Mouse (Mus musculus) small intestine, adult 2 months (tissue): ENCODE results near the gene Wdfy4. TPM values are rescaled to one million over a fixed set of nuclear protein-coding genes. Genes with fewer than 3 reads are reported as not detected.

Source experiments
- H3K27ac ChIP-seq: fragments of 200-500 bp; 2 replicates; pipeline ENCODE4 v1.5.1; 2012; ENCODE audit warnings: low read depth, low read length, control low read depth, inconsistent platforms; ENCODE audit not compliant: insufficient read depth
- H3K27me3 ChIP-seq: fragments of 200-500 bp; 2 replicates; pipeline ENCODE4 v1.6.1; 2012; ENCODE audit warnings: mild to moderate bottlenecking, moderate library complexity, low read length, inconsistent platforms; ENCODE audit not compliant: control insufficient read depth, insufficient read depth
- H3K36me3 ChIP-seq: fragments of 200-500 bp; 2 replicates; pipeline ENCODE4 v1.6.1; 2012; ENCODE audit warnings: mild to moderate bottlenecking, low read length, control low read depth, inconsistent platforms; ENCODE audit not compliant: control insufficient read depth, insufficient read depth
- H3K4me1 ChIP-seq: fragments of 200-500 bp; 2 replicates; pipeline ENCODE4 v1.6.1; 2012; ENCODE audit warnings: low read length, inconsistent platforms, mixed read lengths; ENCODE audit not compliant: control insufficient read depth, insufficient read depth, insufficient read length
- H3K4me3 ChIP-seq: fragments of 200-500 bp; 2 replicates; pipeline ENCODE4 v1.5.1; 2012; ENCODE audit warnings: low read depth, mild to moderate bottlenecking, control low read depth, inconsistent platforms, low read length, moderate library complexity
- CTCF ChIP-seq: fragments of 200-500 bp; IDR thresholded peaks from 2 replicates; pipeline ENCODE4 v1.5.1; 2012; ENCODE audit warnings: low read depth, mild to moderate bottlenecking, control low read depth, inconsistent platforms, low read length, moderate library complexity, mixed read lengths; ENCODE audit not compliant: insufficient replicate concordance, insufficient read length; ENCODE audit errors: extremely low read depth
- POLR2A ChIP-seq: fragments of 200-500 bp; IDR thresholded peaks from 2 replicates; pipeline ENCODE4 v1.6.1; 2012; ENCODE audit warnings: low read depth, mild to moderate bottlenecking, control low read depth, inconsistent platforms, low read length, moderate library complexity
- WGBS: fragments of 180-500 bp; shearing (Covaris S2); methylation state at CpG from one replicate; pipeline ENCODE4 v1.1.7; 2018; 5-methylcytosine and 5-hydroxymethylcytosine counted together
- polyA plus RNA-seq: library from polyadenylated mRNA; depleted of rRNA; stranded (reverse); fragments of >200 nt; gene quantifications from 2 replicates; pipeline ENCODE4 v1.2.3, GENCODE M21; 2012; rRNA removed

Gene Wdfy4
- polyA plus RNA-seq, result 2.4 and 4.8 TPM in 2 replicates

- peak within 1 kb of the TSS; percentile 57 for H3K4me3 ChIP-seq
- H3K27ac ChIP-seq, result peak within 1 kb of the TSS; percentile 49
- no peaks in the 10 kb centered on the region for H3K4me1 ChIP-seq
- no peaks in the 10 kb centered on the region for H3K36me3 ChIP-seq
- 74% methylated on average over 11 of the region's 11 CpGs for WGBS
- no peaks in the 10 kb centered on the region for H3K27me3 ChIP-seq
- TF ChIP-seq POLR2A, result no peak
- TF ChIP-seq CTCF, result no peak
Observed at GRCm38 (mm10) chr14:33185068-33185800, at the start of gene Wdfy4. Wdfy4 (minus strand) TSS chr14:33185508.

GRCm38 (mm10) chr14:33232048-33232447 lies 46.7 kb upstream of the Wdfy4 start:
- no peak overlapping the region for H3K27ac ChIP-seq
- no peaks in the 10 kb centered on the region for H3K4me1 ChIP-seq
- H3K4me3 ChIP-seq, result no peak overlapping the region
- TF ChIP-seq CTCF, result no peak
- TF ChIP-seq POLR2A, result no peak
- no peaks in the 10 kb centered on the region for H3K27me3 ChIP-seq
- no peaks in the 10 kb centered on the region for H3K36me3 ChIP-seq
- WGBS, result 56% methylated on average over 5 of the region's 5 CpGs

- no peak overlapping the region for H3K27ac ChIP-seq
- H3K27me3 ChIP-seq, result no peaks in the 10 kb centered on the region
- 68% methylated on average over 3 of the region's 3 CpGs for WGBS
- no peak for TF ChIP-seq POLR2A
- no peak for TF ChIP-seq CTCF
- H3K4me3 ChIP-seq, result no peak overlapping the region
- H3K36me3 ChIP-seq, result no peaks in the 10 kb centered on the region
- no peaks in the 10 kb centered on the region for H3K4me1 ChIP-seq
Observed at GRCm38 (mm10) chr14:33231311-33231710, 46.0 kb upstream of the Wdfy4 start.

- TF ChIP-seq CTCF, result no peak
- no peak for TF ChIP-seq POLR2A
- Histone ChIP-seq H3K4me1 (no peaks in the 10 kb centered on the region), H3K36me3 (no peaks in the 10 kb centered on the region), H3K4me3 (no peak overlapping the region), H3K27me3 (no peaks in the 10 kb centered on the region), H3K27ac (no peak overlapping the region)
- WGBS, result 71% methylated on average over 4 of the region's 4 CpGs
Observed at GRCm38 (mm10) chr14:33230672-33231071, 45.4 kb upstream of the Wdfy4 start.

GRCm38 (mm10) chr14:33225235-33225634 lies 39.9 kb upstream of the Wdfy4 start:
- H3K4me1 ChIP-seq, result no peaks in the 10 kb centered on the region
- H3K27me3 ChIP-seq, result no peaks in the 10 kb centered on the region
- no peaks in the 10 kb centered on the region for H3K36me3 ChIP-seq
- WGBS, result 89% methylated on average over 4 of the region's 4 CpGs
- H3K4me3 ChIP-seq, result no peak overlapping the region
- no peak overlapping the region for H3K27ac ChIP-seq
- TF ChIP-seq CTCF (no peak), POLR2A (no peak)

- Histone ChIP-seq H3K36me3 (no peaks in the 10 kb centered on the region), H3K27me3 (no peaks in the 10 kb centered on the region), H3K4me3 (peak overlapping the region; percentile 12; the same call in 1 of the 2 replicates), H3K27ac (no peak overlapping the region), H3K4me1 (peaks cover 7% of the 10 kb centered on the region)
- TF ChIP-seq CTCF (no peak), POLR2A (no peak)
- 81% methylated on average over 19 of the region's 19 CpGs for WGBS
Observed at GRCm38 (mm10) chr14:33216343-33217208, 31.3 kb upstream of the Wdfy4 start.

GRCm38 (mm10) chr14:33215163-33215562 lies 29.9 kb upstream of the Wdfy4 start:
- no peak overlapping the region for H3K4me3 ChIP-seq
- no peak overlapping the region for H3K27ac ChIP-seq
- TF ChIP-seq POLR2A (no peak), CTCF (no peak)
- H3K27me3 ChIP-seq, result no peaks in the 10 kb centered on the region
- 43% methylated on average over 1 of the region's 1 CpGs for WGBS
- H3K4me1 ChIP-seq, result peaks cover 7% of the 10 kb centered on the region
- H3K36me3 ChIP-seq, result no peaks in the 10 kb centered on the region
